Mouse (Mus musculus): ENCODE data around the gene Piwil4. TPM values are rescaled to one million over a fixed set of nuclear protein-coding genes. Genes with fewer than 3 reads are reported as not detected.
"Not testable (repeated sequence)": the region's sequence is repeated elsewhere in the genome, so short reads cannot be mapped to it uniquely, and the experiment has no call there.

Gene Piwil4
- total RNA-seq, 2 experiments from 2014 or later, result not detected

DNA sequence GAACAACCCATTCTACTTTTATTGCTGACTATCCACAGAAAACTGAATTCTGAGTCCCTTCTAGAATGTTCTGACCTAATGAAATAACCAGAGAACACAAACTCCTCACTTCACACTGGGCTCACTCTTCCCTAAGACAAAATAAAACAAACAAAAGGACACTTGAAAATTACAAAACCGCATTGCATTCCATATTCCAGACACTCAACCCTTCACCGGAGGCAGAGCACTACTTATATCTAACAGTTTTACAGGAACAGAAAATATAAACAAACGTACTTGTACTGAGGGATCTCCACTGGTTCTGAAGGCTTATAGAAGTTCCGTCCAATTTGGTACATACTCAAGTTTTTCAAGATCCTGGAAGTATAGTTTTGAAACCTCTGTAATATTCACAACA, 12.2 kb downstream of the Piwil4 start:
- no peak for DNase-seq (ENCODE audit: low spot score in 2 of 2)
- intact Hi-C loops (cut with DNase I), result no loop called here

DNA sequence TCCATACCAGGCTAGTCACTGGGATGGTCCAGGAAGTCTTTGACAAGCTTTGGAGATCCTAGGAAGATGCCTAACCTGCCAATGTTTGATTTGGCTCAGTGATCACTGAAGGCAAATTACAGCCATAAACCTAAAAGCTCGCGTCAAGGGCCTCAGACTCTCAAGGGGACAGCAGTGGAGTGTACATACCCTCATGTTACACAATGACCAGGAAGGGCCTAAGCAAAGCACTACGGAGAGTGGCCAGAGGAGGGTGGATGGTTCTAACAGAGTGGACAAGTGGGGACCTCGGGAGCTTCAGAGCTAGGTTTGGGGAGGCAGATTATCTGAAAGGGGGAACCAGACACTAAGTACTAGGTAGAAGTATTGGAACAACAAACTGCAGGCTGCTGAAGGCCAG, 13.9 kb downstream of the Piwil4 start:
- intact Hi-C loops (cut with DNase I), result no loop called here
- no peak for DNase-seq (ENCODE audit: low spot score in 2 of 2)

DNA sequence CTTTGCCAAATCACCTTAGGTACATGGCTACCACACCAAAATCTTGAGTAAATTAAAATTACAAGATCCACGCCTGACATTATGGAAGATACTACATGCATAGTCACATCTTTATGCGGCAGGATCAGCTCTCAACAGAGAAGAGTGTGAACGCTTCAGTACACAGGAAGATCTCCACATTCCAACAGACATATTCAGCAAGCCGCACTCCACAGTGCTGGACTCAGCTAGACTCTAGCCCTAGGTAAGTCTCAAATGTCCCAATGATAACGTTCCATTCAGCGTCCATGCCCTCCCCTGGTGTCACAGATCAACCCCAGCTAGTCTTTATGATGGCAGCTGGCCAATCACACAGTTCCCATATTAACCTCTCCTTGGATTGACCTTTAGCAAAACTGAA, 14.5 kb downstream of the Piwil4 start:
- no peak for DNase-seq (ENCODE audit: low spot score in 2 of 2)
- intact Hi-C loops (cut with DNase I), result no loop called here

DNA sequence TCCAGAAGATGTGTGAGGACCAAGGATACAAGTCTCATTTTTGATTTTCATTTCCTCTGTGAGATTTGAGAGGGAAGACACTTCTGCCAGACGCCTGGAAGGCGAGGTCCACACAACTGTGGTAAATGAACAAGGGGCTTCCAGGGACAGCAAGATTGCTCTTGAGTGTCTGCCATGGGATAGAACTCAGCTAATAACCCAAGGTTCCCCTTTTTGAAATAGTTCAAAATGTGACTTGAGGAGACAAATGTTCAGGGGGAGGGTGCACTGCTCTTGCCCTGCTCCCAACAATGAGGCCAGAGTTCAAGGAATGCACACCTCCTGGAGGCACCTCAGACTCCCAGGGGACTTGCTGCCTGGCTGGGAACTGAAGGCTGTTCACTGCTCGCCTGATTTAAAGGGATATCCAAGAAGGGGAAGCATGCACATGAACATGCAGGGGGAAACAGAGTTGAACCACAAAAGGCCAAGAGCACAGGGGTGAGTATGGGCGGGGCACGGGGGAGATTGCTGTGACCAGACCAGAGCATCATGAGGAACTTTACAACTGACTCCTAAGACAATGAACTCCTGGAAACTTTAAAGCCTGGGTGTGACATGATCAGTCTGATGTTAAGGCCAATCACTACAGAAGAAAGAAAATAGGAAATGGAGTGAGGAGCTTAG, 15.6 kb downstream of the Piwil4 start:
- intact Hi-C loops (cut with DNase I), result no loop called here
- no peak for DNase-seq (ENCODE audit: low spot score in 2 of 2)

DNA sequence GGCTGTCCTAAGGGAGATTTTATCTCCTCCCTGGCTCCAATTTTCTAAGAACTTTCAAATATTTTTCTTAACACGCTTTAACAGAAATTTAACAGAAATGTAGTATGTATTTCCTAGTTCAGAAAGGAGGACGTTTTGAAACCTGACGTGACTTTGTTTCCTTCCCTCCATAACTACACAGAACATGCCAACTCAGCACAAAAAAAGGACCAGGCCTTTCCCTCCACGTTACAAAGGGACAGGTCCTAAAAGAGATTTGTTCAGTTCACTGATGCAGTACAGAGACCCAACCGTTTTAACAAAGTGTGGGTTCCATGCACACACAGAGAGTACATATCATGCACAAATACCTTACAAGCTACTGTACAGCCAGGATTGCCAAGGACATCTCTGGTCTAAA, 18.9 kb downstream of the Piwil4 start:
- no peak for DNase-seq (ENCODE audit: low spot score in 2 of 2)
- intact Hi-C loops (cut with DNase I), result no loop called here

DNA sequence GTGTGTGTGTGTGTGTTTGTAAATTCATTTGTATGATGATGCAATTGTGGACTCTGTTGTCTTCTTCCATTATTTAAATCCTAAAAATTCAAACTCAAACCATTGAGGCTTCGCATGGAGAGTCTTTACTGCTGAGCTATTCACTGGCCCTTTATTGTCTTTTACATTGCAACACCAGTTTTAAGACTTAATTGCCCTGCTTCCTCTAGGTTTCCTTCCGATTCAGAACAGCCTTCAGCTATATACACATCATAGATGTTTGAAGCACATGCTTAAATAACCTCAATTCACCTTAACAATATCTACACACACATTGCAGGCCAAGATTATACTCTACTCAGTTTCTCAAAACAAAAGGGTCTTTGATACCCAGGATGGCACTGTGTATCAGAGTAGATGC, 20.1 kb downstream of the Piwil4 start:
- intact Hi-C loops (cut with DNase I), result no loop called here
- no peak for DNase-seq (ENCODE audit: low spot score in 2 of 2)

DNA sequence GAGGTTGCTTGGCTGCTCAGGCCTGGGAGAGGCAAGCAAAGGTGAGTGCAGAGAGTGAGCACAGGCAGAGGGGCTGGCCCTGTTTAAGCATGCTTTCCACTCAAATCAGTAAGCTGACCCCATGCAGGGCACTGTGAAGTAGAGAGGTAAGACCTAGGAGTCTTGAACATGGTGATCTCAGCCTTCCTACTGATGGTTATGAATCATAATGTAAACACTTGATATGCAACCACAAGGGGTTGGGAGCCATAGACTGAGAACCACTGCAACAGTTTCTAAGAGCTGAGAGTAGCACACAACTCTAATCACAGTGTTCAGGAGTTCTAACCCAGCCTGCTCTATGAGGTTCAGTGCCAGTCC, 22.2 kb downstream of the Piwil4 start:
- intact Hi-C loops (cut with DNase I), result no loop called here
- DNase-seq (ENCODE audit: low spot score in 2 of 2), result no peak

DNA sequence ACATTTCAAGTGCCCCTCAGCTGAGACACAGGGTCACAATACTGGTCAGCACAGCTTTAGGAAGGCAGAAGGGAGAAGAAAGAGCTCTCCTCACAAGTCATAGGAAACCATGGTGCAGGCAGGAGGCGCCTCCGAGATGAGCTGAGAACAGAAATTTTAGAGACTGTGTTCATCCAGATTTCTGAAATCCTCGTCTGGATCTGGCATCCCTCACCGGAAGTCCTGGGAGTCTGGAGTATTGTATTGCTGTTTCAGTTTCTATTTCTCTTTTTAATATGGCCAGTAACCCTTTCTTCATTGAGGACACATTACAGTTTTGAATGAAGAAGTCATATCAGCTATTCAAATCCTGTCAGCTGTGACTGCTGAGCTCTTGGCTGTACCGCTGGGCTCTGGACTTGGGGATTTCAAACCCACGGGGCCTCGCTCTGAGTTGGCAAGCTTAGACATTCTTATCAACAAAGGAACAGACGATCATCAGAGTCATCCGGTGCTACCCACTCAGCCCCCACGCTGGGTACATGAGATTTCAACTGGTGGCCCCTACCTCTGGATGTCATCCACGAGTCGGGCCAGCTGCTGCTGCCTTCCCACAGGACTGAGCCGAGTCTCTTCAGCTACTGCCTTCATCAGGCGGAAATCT, 22.7 kb downstream of the Piwil4 start:
- intact Hi-C loops (cut with DNase I), result no loop called here
- DNase-seq (ENCODE audit: low spot score in 2 of 2), result no peak

DNA sequence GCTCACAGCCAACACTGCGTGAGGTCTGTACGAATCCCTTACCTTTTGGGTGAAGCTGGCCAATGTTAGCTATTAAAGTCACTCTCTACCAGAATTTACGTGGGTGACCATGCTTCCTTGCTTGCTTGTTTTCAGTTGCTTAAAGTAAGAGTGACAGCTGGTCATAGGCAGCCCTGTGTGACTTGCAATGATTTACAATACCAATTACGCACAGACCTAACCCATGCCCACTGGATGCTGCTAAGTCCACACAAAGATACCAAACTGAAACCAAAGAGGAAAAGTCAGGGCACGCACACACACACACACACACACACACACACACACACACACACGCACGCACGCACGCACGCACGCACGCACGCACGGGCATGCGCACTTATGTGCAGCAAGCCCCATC, 25.3 kb downstream of the Piwil4 start:
- intact Hi-C loops (cut with DNase I), result no loop called here
- no peak for DNase-seq (ENCODE audit: low spot score in 2 of 2)

DNA sequence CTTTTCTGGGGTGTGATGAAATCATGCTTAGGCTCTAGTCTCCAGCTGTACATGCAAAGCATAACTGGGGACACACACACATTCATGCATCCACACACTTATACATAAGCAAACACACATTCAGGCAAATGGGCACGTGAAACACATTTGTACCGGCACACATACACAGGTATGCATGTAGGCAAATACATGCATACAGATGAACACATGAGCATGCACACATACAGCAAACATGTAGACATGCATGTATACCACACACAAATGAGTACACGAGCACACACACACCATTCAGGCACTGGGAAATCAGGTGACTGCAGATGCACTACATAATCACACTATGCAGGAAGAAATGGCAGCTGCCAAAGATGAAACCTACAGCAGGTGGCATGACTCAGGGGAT, 29.6 kb downstream of the Piwil4 start:
- no peak for DNase-seq (ENCODE audit: low spot score in 2 of 2)
- intact Hi-C loops (cut with DNase I), result no loop called here

DNA sequence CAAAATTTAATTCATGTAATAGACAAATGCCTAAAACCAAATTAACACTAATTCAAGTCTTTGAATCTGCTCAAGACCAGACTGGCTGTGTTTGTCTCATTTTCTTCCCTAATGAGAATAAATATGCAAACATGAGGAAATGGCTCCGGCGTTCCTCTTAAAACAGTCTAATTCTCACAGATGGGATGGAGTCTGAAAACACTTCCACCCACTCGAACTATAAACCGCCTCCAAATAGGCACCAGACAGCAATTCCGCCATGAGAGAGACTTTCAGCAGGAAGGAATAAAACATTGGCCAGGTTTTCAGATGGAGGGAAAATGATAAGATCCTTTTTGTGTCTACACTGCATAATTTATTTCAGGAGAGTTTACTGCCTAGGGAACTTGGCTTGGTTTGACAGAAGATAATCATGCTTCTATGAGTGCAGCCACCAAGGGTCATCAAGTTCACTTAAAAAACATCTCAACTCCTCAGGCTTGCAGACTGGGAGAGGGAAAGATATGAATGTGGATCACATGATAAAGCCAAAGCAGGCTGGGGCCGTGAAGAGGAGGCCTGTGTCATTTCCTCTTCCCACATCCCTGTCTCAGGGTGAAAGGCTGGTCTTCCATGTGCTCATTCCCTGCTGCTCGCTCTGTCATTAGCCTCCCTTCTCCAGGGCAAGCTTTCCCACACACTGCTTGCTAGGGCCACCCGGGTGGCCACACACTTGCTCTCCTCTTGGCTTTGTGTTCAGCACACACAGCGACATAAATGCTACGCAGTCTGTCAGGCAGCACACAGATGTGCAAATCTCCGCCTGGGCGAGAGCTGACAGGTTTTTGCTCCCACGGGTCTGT, 35.0 kb downstream of the Piwil4 start:
- DNase-seq (ENCODE audit: low spot score in 2 of 2), result no peak
- intact Hi-C loops (cut with DNase I), result no loop called here

DNA sequence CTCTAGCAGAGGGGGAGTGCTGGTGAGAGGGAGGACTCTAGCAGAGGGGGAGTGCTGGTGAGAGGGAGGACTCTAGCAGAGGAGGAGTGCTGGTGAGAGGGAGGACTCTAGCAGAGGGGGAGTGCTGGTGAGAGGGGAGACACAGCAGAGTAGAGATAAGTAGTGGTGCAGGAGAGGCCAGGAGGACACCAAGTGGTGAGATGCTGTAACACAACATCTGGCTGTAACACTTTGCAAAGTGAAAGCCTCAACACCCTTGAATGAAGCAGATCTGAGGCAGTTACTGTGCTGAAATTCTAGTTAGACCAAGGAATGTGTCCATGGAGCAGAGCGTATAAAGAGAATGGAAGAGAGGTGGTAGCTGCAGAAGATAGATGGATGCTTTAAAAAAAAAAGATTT, 39.7 kb downstream of the Piwil4 start:
- intact Hi-C loops (cut with DNase I); DNase-seq (ENCODE audit: low spot score in 2 of 2): not testable (repeated sequence)

DNA sequence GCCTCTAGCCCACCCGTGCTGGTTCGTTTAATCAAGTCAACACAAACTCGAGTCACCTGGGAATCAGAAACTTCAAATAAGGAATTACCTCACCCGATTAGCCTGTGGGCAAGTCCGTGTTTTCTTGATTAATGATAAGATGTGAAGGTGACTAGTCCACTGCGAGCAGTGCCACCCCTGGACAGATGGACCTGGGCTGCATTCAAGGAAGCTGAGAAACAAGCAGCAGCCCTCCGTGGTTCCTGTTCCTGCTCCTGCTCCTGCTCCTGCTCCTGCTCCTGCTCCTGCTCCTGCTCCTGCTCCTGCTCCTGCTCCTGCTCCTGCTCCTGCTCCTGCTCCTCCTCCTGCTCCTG, 41.3 kb downstream of the Piwil4 start:
- intact Hi-C loops (cut with DNase I), result loop anchor here (1.0 kb wide), 1 partner anchor 176 kb away; no protein-coding TSS in a partner anchor
- DNase-seq (ENCODE audit: low spot score in 2 of 2), result no peak

DNA sequence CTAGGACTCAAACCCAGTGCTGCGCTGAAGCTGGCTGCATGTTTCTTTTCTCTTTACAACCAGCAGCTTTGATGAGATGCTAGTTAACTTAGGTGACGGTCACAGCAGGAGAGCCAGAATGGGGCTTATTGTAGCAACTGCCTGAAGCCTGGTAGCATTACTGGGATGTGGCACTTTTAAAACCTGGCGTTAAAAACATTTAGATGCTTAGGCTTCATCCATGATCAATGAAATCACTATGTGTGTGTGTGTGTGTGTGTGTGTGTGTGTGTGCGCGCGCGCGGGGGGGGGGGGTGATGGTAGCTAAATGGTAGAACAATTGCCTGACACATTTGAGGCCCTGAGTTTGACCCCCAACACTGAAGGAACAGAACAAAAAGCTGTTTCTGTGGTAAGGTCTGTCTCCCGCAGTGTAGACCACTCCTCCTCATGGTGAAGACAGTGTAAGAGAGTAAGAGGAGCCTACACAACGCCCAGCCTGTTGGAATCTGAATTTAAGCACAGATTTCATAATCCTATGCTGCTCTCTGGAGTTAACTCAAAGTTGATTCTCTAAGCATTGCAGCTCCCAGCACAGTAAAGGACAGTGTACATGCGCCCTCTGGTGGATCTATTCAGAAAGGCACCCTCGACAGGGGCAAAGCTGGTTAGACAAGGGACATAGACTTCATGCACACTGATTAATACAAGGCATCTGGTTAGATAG, 41.8 kb downstream of the Piwil4 start:
- intact Hi-C loops (cut with DNase I), result loop anchor here (1.0 kb wide), 1 partner anchor 175 kb away; no protein-coding TSS in a partner anchor
- peak; percentile 83 to 91 for DNase-seq (ENCODE audit: low spot score in 2 of 2)

DNA sequence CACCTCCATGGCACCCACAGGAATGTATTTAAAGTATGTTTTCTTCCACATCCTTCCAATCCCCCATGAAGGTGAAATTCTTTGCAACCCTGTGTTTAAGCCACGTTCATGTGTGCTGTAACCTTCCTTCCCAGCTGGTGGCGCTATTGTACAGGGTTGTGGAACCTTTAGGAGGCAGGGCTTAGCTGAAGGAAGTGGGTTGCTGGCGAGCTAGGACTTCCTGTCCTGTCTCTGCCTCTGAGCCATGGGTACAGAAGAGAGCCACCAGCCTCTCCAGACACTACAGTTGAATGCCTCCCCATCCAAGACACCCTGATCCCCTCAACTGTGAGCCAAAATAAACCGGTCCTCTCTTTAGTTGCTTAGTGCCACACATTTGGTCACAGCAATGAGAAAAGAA, 42.6 kb downstream of the Piwil4 start:
- no peak for DNase-seq (ENCODE audit: low spot score in 2 of 2)
- intact Hi-C loops (cut with DNase I), result no loop called here

DNA sequence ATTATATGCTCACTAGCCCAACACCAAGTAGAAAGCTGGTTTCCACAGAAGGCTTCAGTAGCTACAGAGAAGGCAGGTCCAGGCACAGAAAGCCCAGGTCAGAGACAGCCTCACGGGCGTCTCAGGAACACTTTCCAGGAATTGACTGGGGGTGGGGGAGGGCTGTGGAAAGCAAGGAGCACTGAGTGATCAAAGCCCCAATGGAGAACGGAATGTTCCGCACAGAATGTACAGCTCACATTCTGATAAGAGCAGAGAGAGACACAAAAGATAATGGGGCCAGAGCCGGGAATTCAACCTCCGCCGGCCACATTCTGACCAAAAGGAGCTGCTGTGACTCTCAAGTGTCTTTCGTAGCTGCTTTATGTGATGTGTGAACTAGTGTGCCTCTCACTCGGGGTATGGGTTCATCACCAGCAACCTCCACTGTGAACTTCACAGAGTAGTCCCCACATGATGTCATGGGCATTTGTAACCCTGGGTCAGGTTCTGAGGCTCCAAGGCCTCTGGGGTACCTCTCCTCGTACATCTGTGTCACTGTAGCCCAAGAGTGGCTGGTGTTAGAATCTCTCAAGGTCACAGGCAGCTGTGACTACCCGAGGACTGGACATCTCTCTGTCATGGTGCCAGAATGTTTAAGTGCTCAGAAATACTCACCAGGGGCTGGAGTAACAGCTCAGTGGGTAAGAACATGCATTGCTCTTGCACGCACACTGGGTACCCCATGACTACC, 51.0 kb downstream of the Piwil4 start:
- no peak for DNase-seq (ENCODE audit: low spot score in 2 of 2)
- intact Hi-C loops (cut with DNase I), result no loop called here

DNA sequence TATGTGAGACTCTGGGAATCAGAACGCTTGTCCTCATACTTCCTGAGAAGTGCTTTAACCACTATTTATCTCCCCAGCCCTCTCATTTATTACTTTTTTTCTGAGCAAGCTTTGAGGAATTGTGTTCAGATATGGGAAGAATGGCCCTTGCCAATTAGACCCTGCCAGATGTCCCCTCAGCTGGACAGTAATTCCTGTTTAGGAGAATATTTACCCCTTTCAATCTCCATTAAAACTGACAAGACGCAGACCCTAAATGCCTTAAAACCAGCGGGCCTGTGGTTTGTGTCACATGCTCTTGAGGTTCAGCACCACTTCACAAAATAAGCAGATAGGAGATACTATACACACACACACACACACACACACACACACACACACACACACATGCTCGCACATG, 56.2 kb downstream of the Piwil4 start:
- intact Hi-C loops (cut with DNase I), result no loop called here
- DNase-seq (ENCODE audit: low spot score in 2 of 2), result no peak

DNA sequence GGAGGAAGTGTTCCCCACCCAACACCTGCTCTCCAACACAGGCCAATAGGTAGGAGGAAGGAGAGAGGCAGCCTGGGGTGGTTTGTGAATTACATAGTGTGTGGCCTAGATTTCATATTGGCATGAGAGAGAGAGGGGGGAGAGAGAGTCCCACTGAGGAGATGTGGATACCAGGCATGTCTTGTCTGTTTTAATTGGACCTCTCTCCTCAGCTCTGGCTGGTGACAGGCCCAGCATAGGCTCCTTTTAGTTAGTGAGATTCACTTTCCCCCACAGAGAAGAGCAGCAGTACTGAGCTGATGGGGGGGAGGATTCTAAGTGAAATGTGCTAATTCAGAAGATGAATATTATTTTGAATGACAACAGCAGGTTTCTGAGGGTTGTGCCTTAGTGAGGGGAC, 57.8 kb downstream of the Piwil4 start:
- intact Hi-C loops (cut with DNase I), result no loop called here
- no peak for DNase-seq (ENCODE audit: low spot score in 2 of 2)

DNA sequence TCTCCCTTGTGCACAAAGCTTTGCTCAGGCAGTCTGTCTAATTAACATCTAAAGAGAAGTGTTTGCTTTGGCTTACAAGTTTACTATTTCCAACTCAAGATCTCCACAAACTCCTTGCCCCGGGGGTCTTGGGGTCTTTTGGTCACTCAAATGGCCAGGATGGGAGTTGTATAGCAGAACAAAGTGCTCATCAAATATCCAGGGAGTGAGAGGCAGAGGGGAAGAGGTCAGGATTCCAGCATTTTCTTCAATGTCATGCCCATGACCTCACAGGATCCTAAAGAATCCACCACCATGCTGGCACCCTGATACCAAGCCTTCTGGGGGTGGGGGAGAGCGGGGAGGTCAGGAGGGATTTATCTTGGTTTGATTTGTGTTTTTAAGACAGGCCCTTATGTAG, 59.9 kb downstream of the Piwil4 start:
- DNase-seq (ENCODE audit: low spot score in 2 of 2), result no peak
- intact Hi-C loops (cut with DNase I), result no loop called here
